Mouse (Mus musculus): ENCODE data around the gene Shpk. TPM values are rescaled to one million over a fixed set of nuclear protein-coding genes. Genes with fewer than 3 reads are reported as not detected.

Shpk gene
- polyA plus RNA-seq, 1 experiment from 2014 or later = 1.3 TPM

DNA sequence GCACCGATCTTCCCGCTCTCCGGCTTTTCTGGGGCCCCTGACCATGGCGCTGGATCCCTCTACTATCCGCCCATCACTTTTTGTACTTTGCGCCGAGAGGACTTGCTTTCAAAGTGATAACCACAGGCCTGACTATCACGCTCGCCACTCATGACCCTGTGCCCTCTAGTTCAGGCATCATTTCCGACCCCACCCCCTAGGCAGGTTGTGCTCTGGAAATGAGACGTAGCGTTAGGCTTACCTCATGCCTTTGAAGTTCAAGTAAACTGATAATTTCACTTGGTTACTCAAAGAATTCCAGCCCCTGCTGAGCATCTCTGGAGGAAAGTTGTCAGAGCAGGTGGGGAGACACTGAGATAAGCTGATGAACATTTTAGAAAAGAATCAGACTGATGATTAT is 619 bp downstream of the Shpk start:
- Histone ChIP-seq H3K9me3 (ENCODE audit: low read depth, low read length) (no peaks in the 10 kb centered on the region), H3K4me3 (ENCODE audit: low read depth, low read length) (peak overlapping the region; percentile 61), H3K27me3 (ENCODE audit: insufficient read depth, low read length) (no peaks in the 10 kb centered on the region), H3K27ac (ENCODE audit: low read depth) (no peak overlapping the region), H3K4me1 (ENCODE audit: insufficient read depth) (no peaks in the 10 kb centered on the region), H3K36me3 (ENCODE audit: insufficient read depth) (no peaks in the 10 kb centered on the region), H3K4me2 (peak overlapping the region; percentile 97), H3K9ac (peak overlapping the region; percentile 69)
- ATAC-seq (ENCODE audit: insufficient read depth) = no peak
- no peak for DNase-seq
- WGBS = under 1% methylated on average over 12 of the region's 12 CpGs
- no peak for TF ChIP-seq CTCF (IDR thresholded peaks at IDR 0.05; ENCODE audit: low read depth)

DNA sequence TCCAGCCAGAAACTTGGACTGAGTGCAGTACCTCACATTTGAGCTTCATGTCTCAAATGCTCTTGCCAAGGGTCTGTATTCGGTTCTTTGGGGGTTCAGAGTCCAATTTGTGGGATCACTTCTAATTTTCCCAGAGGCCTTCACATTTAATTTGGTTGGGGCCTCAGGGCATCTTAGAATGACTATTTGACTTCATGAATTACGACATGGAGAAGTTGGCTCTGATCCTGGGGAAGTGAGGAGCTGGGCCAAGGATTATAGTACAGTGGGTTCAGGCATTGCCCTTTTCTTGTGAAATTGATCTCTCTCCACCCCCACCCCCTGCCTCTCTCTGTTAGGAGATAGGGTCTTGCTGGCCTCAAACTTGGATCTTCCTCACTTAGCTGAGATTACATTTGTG is 1.8 kb downstream of the Shpk start:
- DNase-seq = peak; percentile 20
- no peak for TF ChIP-seq CTCF (IDR thresholded peaks at IDR 0.05; ENCODE audit: low read depth)
- Histone ChIP-seq H3K4me2 (no peak overlapping the region), H3K27me3 (ENCODE audit: insufficient read depth, low read length) (no peaks in the 10 kb centered on the region), H3K4me1 (ENCODE audit: insufficient read depth) (no peaks in the 10 kb centered on the region), H3K9me3 (ENCODE audit: low read depth, low read length) (no peaks in the 10 kb centered on the region), H3K4me3 (ENCODE audit: low read depth, low read length) (no peak overlapping the region), H3K36me3 (ENCODE audit: insufficient read depth) (no peaks in the 10 kb centered on the region), H3K27ac (ENCODE audit: low read depth) (no peak overlapping the region), H3K9ac (no peak overlapping the region)
- ATAC-seq (ENCODE audit: insufficient read depth) = no peak
- WGBS = 49% methylated on average over 2 of the region's 2 CpGs

DNA sequence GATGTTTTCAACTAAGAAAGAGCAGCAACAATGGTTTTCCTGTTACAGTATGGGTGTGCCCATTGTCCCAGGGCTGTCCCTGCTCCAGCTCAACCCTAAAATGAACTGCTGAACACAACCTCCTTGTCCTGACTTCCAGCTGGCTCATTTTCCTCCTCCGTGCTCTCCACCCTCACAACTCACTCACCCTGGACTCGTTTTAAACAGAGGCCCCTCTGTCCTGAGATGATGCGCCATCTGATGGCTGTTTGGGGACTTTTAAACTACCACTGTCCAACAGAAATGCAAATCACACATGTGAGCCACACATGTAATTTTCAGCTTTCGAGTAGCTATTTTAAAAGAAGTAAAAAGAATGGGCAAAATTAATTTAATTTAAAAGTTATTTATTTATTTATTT is 2.3 kb downstream of the Shpk start:
- H3K9me3 ChIP-seq (ENCODE audit: low read depth, low read length) = no peaks in the 10 kb centered on the region
- ATAC-seq (ENCODE audit: insufficient read depth) (no peak), DNase-seq (peak; percentile 46)
- H3K27me3 ChIP-seq (ENCODE audit: insufficient read depth, low read length) = no peaks in the 10 kb centered on the region
- no peaks in the 10 kb centered on the region for H3K36me3 ChIP-seq (ENCODE audit: insufficient read depth)
- H3K4me1 ChIP-seq (ENCODE audit: insufficient read depth) = no peaks in the 10 kb centered on the region
- WGBS = 33% methylated on average over 4 of the region's 4 CpGs
- H3K9ac ChIP-seq = no peak overlapping the region
- H3K4me2 ChIP-seq = no peak overlapping the region
- no peak overlapping the region for H3K4me3 ChIP-seq (ENCODE audit: low read depth, low read length)
- H3K27ac ChIP-seq (ENCODE audit: low read depth) = no peak overlapping the region
- peak; percentile 36; the same call in 1 of the 2 replicates for TF ChIP-seq CTCF (IDR thresholded peaks at IDR 0.05; ENCODE audit: low read depth)

DNA sequence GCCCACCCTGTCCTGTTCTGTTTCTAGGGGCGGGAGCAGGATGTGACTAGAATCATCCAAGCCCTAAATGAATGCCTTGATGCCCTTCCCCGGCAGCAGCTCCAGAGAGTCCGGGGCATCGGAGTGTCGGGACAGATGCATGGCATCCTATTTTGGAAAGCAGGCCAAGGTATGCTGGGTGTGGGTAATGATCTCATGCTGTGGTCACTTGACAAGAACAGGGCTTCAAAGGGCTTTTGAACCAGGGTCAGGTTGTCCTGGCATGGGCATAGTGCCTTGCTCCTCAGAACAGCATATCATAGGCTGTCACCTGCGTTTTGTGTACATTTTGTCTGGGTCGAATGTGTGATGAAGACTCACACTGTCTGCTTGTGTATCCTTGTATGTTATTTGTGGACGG is 4.6 kb downstream of the Shpk start:
- H3K27ac ChIP-seq (ENCODE audit: low read depth) = no peak overlapping the region
- H3K27me3 ChIP-seq (ENCODE audit: insufficient read depth, low read length) = no peaks in the 10 kb centered on the region
- H3K9me3 ChIP-seq (ENCODE audit: low read depth, low read length) = no peaks in the 10 kb centered on the region
- TF ChIP-seq CTCF (IDR thresholded peaks at IDR 0.05; ENCODE audit: low read depth) = no peak
- no peaks in the 10 kb centered on the region for H3K36me3 ChIP-seq (ENCODE audit: insufficient read depth)
- H3K4me2 ChIP-seq = no peak overlapping the region
- no peak for DNase-seq
- H3K4me3 ChIP-seq (ENCODE audit: low read depth, low read length) = no peak overlapping the region
- no peak for ATAC-seq (ENCODE audit: insufficient read depth)
- 75% methylated on average over 8 of the region's 8 CpGs for WGBS
- H3K4me1 ChIP-seq (ENCODE audit: insufficient read depth) = no peaks in the 10 kb centered on the region
- H3K9ac ChIP-seq = no peak overlapping the region

DNA sequence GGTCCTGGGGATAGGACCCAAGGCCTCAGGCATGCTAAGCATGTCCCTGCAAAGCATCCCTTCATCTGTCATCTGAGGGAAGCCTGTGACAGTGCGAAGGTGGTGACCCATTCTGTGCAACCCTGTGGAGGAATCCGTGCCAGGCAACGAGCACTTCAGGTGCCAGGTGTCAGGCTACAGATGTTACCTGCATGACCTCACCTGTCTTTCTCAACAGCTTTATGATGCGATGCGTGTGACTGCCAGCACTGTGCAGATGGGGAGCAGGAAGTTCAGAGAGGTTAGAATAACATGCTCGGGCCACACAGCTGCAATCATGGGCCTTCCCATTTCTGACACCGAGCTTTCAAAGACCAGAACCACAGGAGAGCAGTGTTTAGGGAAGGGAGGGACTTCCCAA is 5.9 kb downstream of the Shpk start:
- DNase-seq (no peak), ATAC-seq (ENCODE audit: insufficient read depth) (no peak)
- Histone ChIP-seq H3K4me3 (ENCODE audit: low read depth, low read length) (no peak overlapping the region), H3K27ac (ENCODE audit: low read depth) (no peak overlapping the region), H3K9ac (no peak overlapping the region), H3K27me3 (ENCODE audit: insufficient read depth, low read length) (no peaks in the 10 kb centered on the region), H3K9me3 (ENCODE audit: low read depth, low read length) (no peaks in the 10 kb centered on the region), H3K36me3 (ENCODE audit: insufficient read depth) (no peaks in the 10 kb centered on the region), H3K4me1 (ENCODE audit: insufficient read depth) (no peaks in the 10 kb centered on the region), H3K4me2 (no peak overlapping the region)
- WGBS = 52% methylated on average over 7 of the region's 7 CpGs
- no peak for TF ChIP-seq CTCF (IDR thresholded peaks at IDR 0.05; ENCODE audit: low read depth)

DNA sequence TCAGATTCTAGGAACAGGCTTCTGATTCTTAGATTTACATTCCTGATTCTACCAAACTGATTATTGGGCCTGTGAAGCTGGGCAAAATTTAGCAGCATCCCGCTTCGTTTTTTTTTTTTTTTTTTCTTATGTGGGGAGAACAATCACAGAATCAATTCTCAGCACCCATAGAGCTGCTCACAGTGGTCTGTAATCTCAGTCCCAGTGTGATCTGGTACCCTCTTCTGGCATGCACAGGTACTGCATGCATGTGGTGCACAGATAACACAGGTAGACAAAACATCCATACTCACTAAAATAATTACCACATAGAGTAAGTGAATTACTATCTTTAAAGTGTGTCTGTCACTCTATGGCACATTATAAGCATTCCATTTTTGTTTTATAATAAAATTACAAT is 8.4 kb downstream of the Shpk start:
- no peak overlapping the region for H3K4me2 ChIP-seq
- peak; percentile 42 for TF ChIP-seq CTCF (IDR thresholded peaks at IDR 0.05; ENCODE audit: low read depth)
- H3K36me3 ChIP-seq (ENCODE audit: insufficient read depth) = no peaks in the 10 kb centered on the region
- no peaks in the 10 kb centered on the region for H3K27me3 ChIP-seq (ENCODE audit: insufficient read depth, low read length)
- no peak overlapping the region for H3K27ac ChIP-seq (ENCODE audit: low read depth)
- H3K4me3 ChIP-seq (ENCODE audit: low read depth, low read length) = no peak overlapping the region
- no peak overlapping the region for H3K9ac ChIP-seq
- 66% methylated on average over 2 of the region's 2 CpGs for WGBS
- no peaks in the 10 kb centered on the region for H3K9me3 ChIP-seq (ENCODE audit: low read depth, low read length)
- ATAC-seq (ENCODE audit: insufficient read depth) (no peak), DNase-seq (peak; percentile 17)
- H3K4me1 ChIP-seq (ENCODE audit: insufficient read depth) = no peaks in the 10 kb centered on the region

GRCm38 (mm10) chr11:73213956-73214355 is 14.7 kb downstream of the Shpk start:
- H3K27me3 ChIP-seq (ENCODE audit: insufficient read depth, low read length) = no peaks in the 10 kb centered on the region
- ATAC-seq (ENCODE audit: insufficient read depth) (no peak), DNase-seq (no peak)
- 62% methylated on average over 3 of the region's 3 CpGs for WGBS
- no peak overlapping the region for H3K9ac ChIP-seq
- H3K4me1 ChIP-seq (ENCODE audit: insufficient read depth) = no peaks in the 10 kb centered on the region
- H3K36me3 ChIP-seq (ENCODE audit: insufficient read depth) = no peaks in the 10 kb centered on the region
- H3K9me3 ChIP-seq (ENCODE audit: low read depth, low read length) = no peaks in the 10 kb centered on the region
- H3K4me3 ChIP-seq (ENCODE audit: low read depth, low read length) = no peak overlapping the region
- no peak overlapping the region for H3K27ac ChIP-seq (ENCODE audit: low read depth)
- no peak overlapping the region for H3K4me2 ChIP-seq
- TF ChIP-seq CTCF (IDR thresholded peaks at IDR 0.05; ENCODE audit: low read depth) = no peak

GRCm38 (mm10) chr11:73219671-73220070 is 20.4 kb downstream of the Shpk start:
- H3K4me1 ChIP-seq (ENCODE audit: insufficient read depth) = no peaks in the 10 kb centered on the region
- WGBS = 49% methylated on average over 2 of the region's 2 CpGs
- no peaks in the 10 kb centered on the region for H3K36me3 ChIP-seq (ENCODE audit: insufficient read depth)
- H3K27me3 ChIP-seq (ENCODE audit: insufficient read depth, low read length) = no peaks in the 10 kb centered on the region
- DNase-seq (no peak), ATAC-seq (ENCODE audit: insufficient read depth) (no peak)
- 0 out of 2 replicates have a peak, but pooled peaks have one; percentile 19 for TF ChIP-seq CTCF (IDR thresholded peaks at IDR 0.05; ENCODE audit: low read depth)
- no peak overlapping the region for H3K9ac ChIP-seq
- no peak overlapping the region for H3K4me3 ChIP-seq (ENCODE audit: low read depth, low read length)
- no peak overlapping the region for H3K27ac ChIP-seq (ENCODE audit: low read depth)
- no peak overlapping the region for H3K4me2 ChIP-seq
- H3K9me3 ChIP-seq (ENCODE audit: low read depth, low read length) = no peaks in the 10 kb centered on the region

Measured in lung, embryonic 14.5 days (tissue).